ENCODE assay signal across 19 mouse cellular contexts in genomic region chr10:95029554-95029953, GRCm38 (mm10).
"Had no signal": no experiment of that assay in that cellular context is flagged by ENCODE, and none has a peak within 500 bp of the region (broad histone marks: within the 10 kb centered on the region; RNA-seq: fewer than 3 reads in every experiment).

No protein-coding gene starts in this region.

- H3K27me3 ChIP-seq: lung, embryonic 15.5 days; midbrain, embryonic 13.5 days; midbrain, embryonic 15.5 days; neural tube, embryonic 12.5 days had no signal

- H3K9me3 ChIP-seq: lung, embryonic 15.5 days; megakaryocyte, embryonic 14.5 days; midbrain, embryonic 13.5 days; midbrain, embryonic 15.5 days; neural tube, embryonic 12.5 days had no signal

- H3K4me1 ChIP-seq: lung, embryonic 15.5 days; midbrain, embryonic 13.5 days; midbrain, embryonic 15.5 days; neural tube, embryonic 12.5 days had no signal

- DNase-seq: lung, adult 2 months; lung, postnatal 14 days; lung, postnatal 36 days; retina, postnatal 1 day; right cerebral cortex, adult 18-20 months; right cerebral cortex, postnatal 25 days; right cerebral cortex, postnatal 4 days; spleen, adult 18-20 months; thymus, adult 18-20 months; thymus, postnatal 14 days; thymus, postnatal 36 days had no signal

- H3K4me2 ChIP-seq: lung, embryonic 15.5 days; midbrain, embryonic 11.5 days; midbrain, embryonic 13.5 days; midbrain, embryonic 15.5 days; neural tube, embryonic 12.5 days had no signal

- H3K27ac ChIP-seq: lung, embryonic 15.5 days; macrophage; midbrain, embryonic 13.5 days; midbrain, embryonic 15.5 days; neural tube, embryonic 12.5 days had no signal

- H3K36me3 ChIP-seq: lung, embryonic 15.5 days; midbrain, embryonic 13.5 days; midbrain, embryonic 15.5 days; neural tube, embryonic 12.5 days had no signal

- H3K9ac ChIP-seq: lung, embryonic 15.5 days; midbrain, embryonic 13.5 days; midbrain, embryonic 15.5 days; neural tube, embryonic 12.5 days had no signal

- H3K4me3 ChIP-seq: lung, embryonic 15.5 days; megakaryocyte, embryonic 14.5 days; midbrain, embryonic 13.5 days; midbrain, embryonic 15.5 days; neural tube, embryonic 12.5 days had no signal

- ATAC-seq: lung, postnatal 0 days; midbrain, embryonic 13.5 days; midbrain, embryonic 15.5 days had no signal
